Mouse (Mus musculus): ENCODE data around the gene Dgkq.

DNA sequence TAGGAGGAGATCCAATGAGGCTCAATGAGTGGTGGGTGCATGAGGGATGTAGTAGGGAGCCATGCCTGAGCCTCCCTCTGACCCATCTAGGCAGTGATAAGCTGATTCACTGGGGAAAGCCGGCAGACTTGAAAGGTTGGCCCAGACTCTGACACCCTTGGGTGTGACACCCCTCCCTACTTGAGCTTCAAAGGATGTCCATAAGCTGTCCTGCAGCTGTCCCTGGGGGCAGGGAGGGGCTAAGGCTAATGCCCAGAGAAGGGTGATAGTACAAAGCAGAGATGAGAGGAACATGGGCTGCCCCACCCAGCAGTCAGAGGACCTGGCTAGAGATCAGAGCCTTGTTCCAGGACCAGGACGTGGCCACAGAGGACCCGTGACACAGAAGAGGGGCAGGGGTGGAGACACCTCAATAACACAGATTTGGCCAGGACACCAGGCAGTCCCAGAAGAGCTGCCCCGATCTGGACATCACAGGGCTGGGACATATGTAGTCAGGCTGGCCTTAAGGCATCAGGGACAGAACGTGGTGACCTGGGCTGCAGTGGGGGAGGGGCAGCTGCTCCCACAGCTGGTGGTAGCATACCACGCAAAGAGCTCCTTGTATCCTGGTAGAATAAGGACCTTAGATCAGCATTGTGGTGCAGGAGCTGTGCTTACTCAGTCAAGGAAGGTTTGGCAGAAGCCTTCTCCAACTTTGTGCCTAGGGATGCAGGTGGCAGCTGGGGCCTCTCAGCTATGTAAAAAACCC lies 39.7 kb upstream of the Dgkq start:
- no peak for TF ChIP-seq CTCF (IDR thresholded peaks at IDR 0.05; ENCODE audit: low read depth, low read length)
- no peak for TF ChIP-seq POLR2A (IDR thresholded peaks at IDR 0.05; ENCODE audit: borderline replicate concordance, low read depth, low read length)

All from bone marrow macrophage, adult 2 months (primary cell).